Mouse (Mus musculus) liver, embryonic 14.5 days (tissue): Measurements from ENCODE around the gene Rad51b.

ENCODE experiments used
- CTCF ChIP-seq: IDR thresholded peaks from 2 replicates; pipeline ENCODE4 v1.5.1; 2016; ENCODE audit warnings: antibody characterized with exemption, low read depth, control low read depth
- EP300 ChIP-seq: IDR thresholded peaks from 2 replicates; pipeline ENCODE4 v1.6.1; 2016; ENCODE audit warnings: antibody characterized with exemption, low read depth

GRCm38 (mm10) chr12:79646646-79647164, 349.6 kb downstream of the Rad51b start:
- TF ChIP-seq CTCF (no peak), EP300 (no peak)
